Mouse (Mus musculus) layer of hippocampus, adult 9-10 months (tissue): Measurements from ENCODE around the gene Msh4.

Source experiments
- DNase-seq: peaks from one replicate; pipeline ENCODE4 v3.0.0; 2022; ENCODE audit warnings: low spot score

The Msh4 gene

DNA sequence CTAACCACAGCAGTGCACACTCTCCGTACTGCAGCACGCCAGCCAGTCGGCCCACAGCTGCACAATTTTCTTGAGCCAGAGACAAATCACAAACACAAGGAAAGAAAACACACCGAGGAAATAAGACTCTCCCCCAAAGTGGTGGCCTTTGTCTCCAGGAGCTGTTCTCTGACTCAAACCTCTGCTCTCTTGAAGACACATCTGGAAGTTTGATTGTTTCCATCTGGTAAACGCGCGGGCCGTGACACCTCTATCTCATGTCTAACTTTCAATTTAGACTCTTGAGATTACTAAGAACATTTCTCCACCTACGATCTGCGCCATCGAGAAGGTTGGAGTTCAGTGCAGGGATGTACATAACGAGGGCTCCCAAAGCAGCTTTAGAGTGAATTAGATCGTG, 97.5 kb downstream of the Msh4 start:
- DNase-seq: no peak

DNA sequence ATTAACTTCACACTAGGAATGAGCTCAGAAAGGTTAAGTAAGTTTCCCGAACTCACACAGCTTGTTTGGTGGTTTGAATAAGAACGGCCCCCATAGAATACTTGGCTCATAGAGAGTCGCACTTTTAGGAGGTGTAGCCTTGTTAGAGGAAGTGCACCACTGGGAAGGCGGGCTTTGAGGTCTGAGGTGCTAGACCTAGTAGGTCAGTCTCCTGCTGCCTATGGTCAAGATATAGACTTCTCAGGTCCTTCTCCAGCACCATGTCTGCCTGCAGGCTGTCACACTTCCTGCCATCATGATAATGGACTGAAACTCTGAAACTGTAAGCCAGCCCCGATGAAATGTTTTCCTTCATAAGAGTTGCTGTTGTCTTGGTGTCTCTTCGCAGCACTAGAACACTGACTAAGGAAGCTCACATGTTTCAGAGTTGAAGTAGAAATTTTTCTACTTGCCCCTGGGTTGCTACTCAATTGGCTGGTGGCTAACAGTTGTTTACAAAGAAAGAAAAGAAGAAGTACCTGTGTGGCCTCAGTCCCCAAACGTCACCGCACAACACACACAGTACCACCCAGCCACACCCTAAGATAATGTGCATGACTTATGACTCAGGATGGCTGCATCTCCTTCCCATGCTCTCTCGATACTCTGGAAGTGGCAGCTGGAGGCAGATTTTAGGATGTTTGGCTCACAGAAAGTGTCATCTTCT, 98.3 kb downstream of the Msh4 start:
- DNase-seq: no peak
